10 mouse cellular contexts compared by ENCODE assay signal in the genomic region with DNA sequence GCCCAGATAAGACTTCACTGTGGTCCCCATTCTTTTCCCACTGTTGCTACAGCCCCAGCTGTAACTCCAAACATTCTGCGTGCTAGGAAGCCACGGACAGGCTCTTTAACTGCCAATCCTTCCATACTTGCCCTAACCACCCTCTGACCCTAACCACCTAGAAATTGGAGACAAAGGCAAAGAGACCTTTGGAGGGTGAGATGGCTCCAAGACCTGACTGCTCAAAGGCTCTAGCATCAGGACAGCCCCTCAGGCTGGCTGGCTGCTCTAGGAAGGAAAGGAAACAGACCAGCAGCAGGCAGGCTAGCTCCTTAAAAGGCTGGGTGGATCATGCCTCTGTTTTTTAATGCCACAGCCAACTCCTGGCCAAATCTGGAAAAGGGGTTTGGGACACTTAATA. TPM values are rescaled to one million over a fixed set of nuclear protein-coding genes. Genes with fewer than 3 reads are reported as not detected.
A peak's percentile ranks its signal among the peaks of the same experiment; 100 is the strongest.
DNase-seq lines count a peak whose midpoint lies in the region; ATAC-seq and TF ChIP-seq lines count a peak whose summit lies in the region.
"Had no signal": no experiment of that assay in that cellular context is flagged by ENCODE, and none has a peak within 500 bp of the region (broad histone marks: within the 10 kb centered on the region; RNA-seq: fewer than 3 reads in every experiment).

No protein-coding gene starts in this region.

- intact Hi-C loops in heart, adult 2 months (cut with DNase I) = loop anchor here (10.0 kb wide), 3 partner anchors 141 to 1491 kb away; a partner anchor contains a TSS

- no peak for DNase-seq in heart, adult 2 months
- DNase-seq in heart, adult 18-20 months = no peak
- no peak for DNase-seq in liver, adult 2 months (ENCODE audit: extremely low read depth, low read depth, low spot score)
- DNase-seq in liver = no peak
- no peak for DNase-seq in kidney, adult 18-20 months
- DNase-seq: gastrocnemius, postnatal 10 days had no signal

- H3K27me3 ChIP-seq in heart, adult 2 months (ENCODE audit: control insufficient read depth, insufficient read depth, low read length) = no peaks in the 10 kb centered on the region
- H3K27me3 ChIP-seq in liver, adult 2 months (ENCODE audit: control insufficient read depth, insufficient read depth, low read length) = no peaks in the 10 kb centered on the region
- H3K27me3 ChIP-seq in small intestine, adult 2 months (ENCODE audit: control insufficient read depth, insufficient read depth, low read length) = no peaks in the 10 kb centered on the region
- H3K27me3 ChIP-seq: midbrain, embryonic 13.5 days had no signal

- peaks cover 32% of the 10 kb centered on the region for H3K36me3 ChIP-seq in heart, adult 2 months (ENCODE audit: control insufficient read depth, insufficient read depth, low read length)
- H3K36me3 ChIP-seq in liver, adult 2 months (ENCODE audit: control insufficient read depth, insufficient read depth, low read length) = no peaks in the 10 kb centered on the region
- peaks cover 14% of the 10 kb centered on the region for H3K36me3 ChIP-seq in small intestine, adult 2 months (ENCODE audit: control insufficient read depth, insufficient read depth, low read length)

- TF ChIP-seq EP300 in heart, adult 2 months (IDR thresholded peaks at IDR 0.05; ENCODE audit: insufficient read depth, low read depth, low read length) = no peak

- no peak overlapping the region for H3K4me3 ChIP-seq in heart, adult 2 months
- no peak overlapping the region for H3K4me3 ChIP-seq in liver, adult 2 months (ENCODE audit: insufficient read depth, low read depth, low read length)
- no peak overlapping the region for H3K4me3 ChIP-seq in cortical plate, adult 2 months (ENCODE audit: insufficient read depth, low read length)
- H3K4me3 ChIP-seq in small intestine, adult 2 months (ENCODE audit: low read depth, low read length) = no peak overlapping the region
- H3K4me3 ChIP-seq: midbrain, embryonic 13.5 days had no signal

- peak overlapping the region; percentile 25; the same call in 1 of the 2 replicates for H3K9ac ChIP-seq in heart, adult 2 months (ENCODE audit: low read depth, low read length)
- H3K9ac ChIP-seq in liver, adult 2 months (ENCODE audit: low read depth, low read length) = 0 out of 2 replicates have a peak overlapping the region, but pooled peaks have one; percentile 2
- H3K9ac ChIP-seq: midbrain, embryonic 13.5 days had no signal

- H3K27ac ChIP-seq in heart, adult 2 months = peak overlapping the region; percentile 41
- H3K27ac ChIP-seq in liver, adult 2 months (replicated peaks; ENCODE audit: insufficient read depth, low read depth, low read length) = peak overlapping the region; percentile 64
- peak overlapping the region; percentile 48 for H3K27ac ChIP-seq in cortical plate, adult 2 months (ENCODE audit: insufficient read depth, low read length)
- peak overlapping the region; percentile 93 for H3K27ac ChIP-seq in small intestine, adult 2 months (ENCODE audit: insufficient read depth, low read depth, low read length)
- H3K27ac ChIP-seq: midbrain, embryonic 13.5 days had no signal

- 42% methylated on average over 2 of the region's 2 CpGs for WGBS in heart, adult 2 months
- 54% methylated on average over 2 of the region's 2 CpGs for WGBS in liver, adult 2 months
- 67% methylated on average over 2 of the region's 2 CpGs for WGBS in small intestine, adult 2 months

- H3K79me2 ChIP-seq in heart, adult 2 months (replicated peaks; ENCODE audit: control insufficient read depth, insufficient read depth, low read length) = peaks cover 11% of the 10 kb centered on the region
- peaks cover 50% of the 10 kb centered on the region for H3K79me2 ChIP-seq in liver, adult 2 months (ENCODE audit: control insufficient read depth, insufficient read depth, low read length)

- TF ChIP-seq POLR2A in heart, adult 2 months (IDR thresholded peaks at IDR 0.05; ENCODE audit: insufficient read depth, low read depth, low read length) = no peak
- TF ChIP-seq POLR2A in liver, adult 2 months (IDR thresholded peaks at IDR 0.05; ENCODE audit: extremely low read depth, insufficient read depth, low read length) = no peak
- TF ChIP-seq POLR2A in cortical plate, adult 2 months (IDR thresholded peaks at IDR 0.05; ENCODE audit: extremely low read depth, insufficient read depth, low read length) = no peak
- TF ChIP-seq POLR2A in small intestine, adult 2 months (IDR thresholded peaks at IDR 0.05; ENCODE audit: low read depth, low read length) = no peak

- no peak for TF ChIP-seq CTCF in heart, adult 2 months (IDR thresholded peaks at IDR 0.05)
- TF ChIP-seq CTCF in liver, adult 2 months (IDR thresholded peaks at IDR 0.05; ENCODE audit: low read depth, low read length) = no peak
- TF ChIP-seq CTCF in cortical plate, adult 2 months (IDR thresholded peaks at IDR 0.05; ENCODE audit: extremely low read depth, insufficient read depth, low read length) = no peak
- TF ChIP-seq CTCF in small intestine, adult 2 months (IDR thresholded peaks at IDR 0.05; ENCODE audit: extremely low read depth, insufficient read length, insufficient replicate concordance, low read depth, low read length) = no peak

- ATAC-seq in erythroid progenitor cell, adult 5-6 weeks (replicated peaks; ENCODE audit: low FRiP score, poor library complexity, severe bottlenecking) = no peak
- ATAC-seq: midbrain, embryonic 13.5 days had no signal

- H3K4me1 ChIP-seq in heart, adult 2 months (ENCODE audit: control insufficient read depth, insufficient read depth, low read length) = peaks cover 34% of the 10 kb centered on the region
- H3K4me1 ChIP-seq in liver, adult 2 months (ENCODE audit: control insufficient read depth, insufficient read depth, low read length) = peaks cover 33% of the 10 kb centered on the region
- H3K4me1 ChIP-seq in cortical plate, adult 2 months (ENCODE audit: control insufficient read depth, insufficient read depth, low read length) = peaks cover 27% of the 10 kb centered on the region
- H3K4me1 ChIP-seq in small intestine, adult 2 months (ENCODE audit: control insufficient read depth, insufficient read depth, insufficient read length, low read length) = peaks cover 40% of the 10 kb centered on the region; the same call in 1 of the 2 replicates

RNA-seq across cellular contexts. Expression of a gene that starts 4.6 kb away (rescaled TPM):
- 10 to 100 TPM; 67.6 to 71.9 TPM for total RNA-seq in heart, adult 2 months (2021)
- 67.1 and 89.9 TPM in 2 replicates for polyA plus RNA-seq in heart, adult 2 months (2012; rRNA removed)
- total RNA-seq in heart, adult 18-20 months (2021) = 10 to 100 TPM; 69.2 to 70.4 TPM
- total RNA-seq in liver, adult 2 months (2014; rRNA removed) = 47.6 and 54.2 TPM in 2 replicates
- 77.5 and 79.2 TPM in 2 replicates for polyA plus RNA-seq in liver, adult 2 months (2012; rRNA removed)
- 143 and 145 TPM in 2 replicates for polyA plus RNA-seq in cortical plate, adult 2 months (2012; rRNA removed)
- polyA plus RNA-seq in small intestine, adult 2 months (2012; rRNA removed) = 69.9 and 142 TPM in 2 replicates
- total RNA-seq in erythroid progenitor cell, adult 5-6 weeks (2015; ENCODE audit: low replicate concordance) = 62.0 and 84.3 TPM in 2 replicates
- total RNA-seq in erythroid progenitor cell, adult 5-6 weeks (2017; ENCODE audit: low replicate concordance) = 73.6 and 85.1 TPM in 2 replicates

RNA-seq across cellular contexts. Expression of a gene that starts 23.0 kb away (rescaled TPM):
- total RNA-seq in heart, adult 2 months (2021) = 1 to 10 TPM; 4.2 to 5.3 TPM
- polyA plus RNA-seq in heart, adult 2 months (2012; rRNA removed) = 12.8 and 19.2 TPM in 2 replicates
- 1 to 10 TPM; 3.8 to 6.5 TPM for total RNA-seq in heart, adult 18-20 months (2021)
- total RNA-seq in liver, adult 2 months (2014; rRNA removed) = 39.5 and 55.7 TPM in 2 replicates
- polyA plus RNA-seq in liver, adult 2 months (2012; rRNA removed) = 404 and 475 TPM in 2 replicates
- polyA plus RNA-seq in cortical plate, adult 2 months (2012; rRNA removed) = 29.0 and 31.5 TPM in 2 replicates
- polyA plus RNA-seq in small intestine, adult 2 months (2012; rRNA removed) = 65.5 and 261 TPM in 2 replicates
- 72.1 and 91.0 TPM in 2 replicates for total RNA-seq in erythroid progenitor cell, adult 5-6 weeks (2015; ENCODE audit: low replicate concordance)
- total RNA-seq in erythroid progenitor cell, adult 5-6 weeks (2017; ENCODE audit: low replicate concordance) = 37.6 and 45.8 TPM in 2 replicates

RNA-seq across cellular contexts. Expression of a gene that starts 30.6 kb away (rescaled TPM):
- total RNA-seq in heart, adult 2 months (2021) = 10 to 100 TPM; 31.9 to 35.0 TPM
- polyA plus RNA-seq in heart, adult 2 months (2012; rRNA removed) = 27.0 and 29.7 TPM in 2 replicates
- 10 to 100 TPM; 33.8 to 38.5 TPM for total RNA-seq in heart, adult 18-20 months (2021)
- total RNA-seq in liver, adult 2 months (2014; rRNA removed) = 18.2 and 25.5 TPM in 2 replicates
- 27.3 and 30.6 TPM in 2 replicates for polyA plus RNA-seq in liver, adult 2 months (2012; rRNA removed)
- 107 and 108 TPM in 2 replicates for polyA plus RNA-seq in cortical plate, adult 2 months (2012; rRNA removed)
- polyA plus RNA-seq in small intestine, adult 2 months (2012; rRNA removed) = 23.4 and 29.0 TPM in 2 replicates
- 4.0 and 32.3 TPM in 2 replicates for total RNA-seq in erythroid progenitor cell, adult 5-6 weeks (2015; ENCODE audit: low replicate concordance)
- 2.8 and 3.2 TPM in 2 replicates for total RNA-seq in erythroid progenitor cell, adult 5-6 weeks (2017; ENCODE audit: low replicate concordance)

RNA-seq across cellular contexts. Expression of a gene that starts 36.2 kb away (rescaled TPM):
- total RNA-seq in heart, adult 2 months (2021) = 1 to 10 TPM in 1 of 2 experiments, under 1 TPM in 1; 0.89 to 1.5 TPM
- polyA plus RNA-seq in heart, adult 2 months (2012; rRNA removed) = 1.7 and 2.2 TPM in 2 replicates
- total RNA-seq in heart, adult 18-20 months (2021) = 1 to 10 TPM; 1.1 to 1.2 TPM
- 0.07 and 0.09 TPM in 2 replicates for total RNA-seq in liver, adult 2 months (2014; rRNA removed)
- polyA plus RNA-seq in liver, adult 2 months (2012; rRNA removed) = 0.27 and 0.40 TPM in 2 replicates
- polyA plus RNA-seq in cortical plate, adult 2 months (2012; rRNA removed) = 305 and 330 TPM in 2 replicates
- 1.6 and 1.9 TPM in 2 replicates for polyA plus RNA-seq in small intestine, adult 2 months (2012; rRNA removed)
- total RNA-seq in erythroid progenitor cell, adult 5-6 weeks (2015; ENCODE audit: low replicate concordance) = not detected in 2 replicates
- total RNA-seq in erythroid progenitor cell, adult 5-6 weeks (2017; ENCODE audit: low replicate concordance) = not detected in 2 replicates

RNA-seq across cellular contexts. Expression of a gene that starts 50.4 kb away (rescaled TPM):
- total RNA-seq in heart, adult 2 months (2021) = not detected
- 0.03 and 0.06 TPM in 2 replicates for polyA plus RNA-seq in heart, adult 2 months (2012; rRNA removed)
- not detected for total RNA-seq in heart, adult 18-20 months (2021)
- 0.18 TPM in 1 of 2 replicates, not detected in the other for total RNA-seq in liver, adult 2 months (2014; rRNA removed)
- not detected in 2 replicates for polyA plus RNA-seq in liver, adult 2 months (2012; rRNA removed)
- polyA plus RNA-seq in cortical plate, adult 2 months (2012; rRNA removed) = 1.0 and 1.6 TPM in 2 replicates
- polyA plus RNA-seq in small intestine, adult 2 months (2012; rRNA removed) = 52.0 and 151 TPM in 2 replicates
- not detected in 2 replicates for total RNA-seq in erythroid progenitor cell, adult 5-6 weeks (2015; ENCODE audit: low replicate concordance)
- total RNA-seq in erythroid progenitor cell, adult 5-6 weeks (2017; ENCODE audit: low replicate concordance) = not detected in 2 replicates
- total RNA-seq: gastrocnemius, postnatal 10 days had no signal

Comparison
In these comparisons a context has a peak if more than half of its experiments do, and no peak if none do; other contexts are left out.
1. H3K27ac ChIP-seq: peak in every context shown above with its lines; median percentile 93 in small intestine, adult 2 months; 64 in liver, adult 2 months; 48 in cortical plate, adult 2 months; 41 in heart, adult 2 months.